Mouse (Mus musculus) heart, adult 10 weeks (tissue): Measurements from ENCODE around the gene Cd48. TPM values are rescaled to one million over a fixed set of nuclear protein-coding genes. Genes with fewer than 3 reads are reported as not detected.

Experiments
- polyA plus RNA-seq: library from polyadenylated mRNA; stranded (reverse); fragments of 350-450 nt; fragmentation: Illumina TruSeq; extraction: RNeasy Lipid Tissue Mini Kit (QIAGEN cat#74804); gene quantifications from one replicate; pipeline ENCODE4 v1.2.3, GENCODE M21; 2014; ENCODE audit warnings: low read depth, low replicate concordance

Cd48 gene
- polyA plus RNA-seq: 3.3 TPM

DNA sequence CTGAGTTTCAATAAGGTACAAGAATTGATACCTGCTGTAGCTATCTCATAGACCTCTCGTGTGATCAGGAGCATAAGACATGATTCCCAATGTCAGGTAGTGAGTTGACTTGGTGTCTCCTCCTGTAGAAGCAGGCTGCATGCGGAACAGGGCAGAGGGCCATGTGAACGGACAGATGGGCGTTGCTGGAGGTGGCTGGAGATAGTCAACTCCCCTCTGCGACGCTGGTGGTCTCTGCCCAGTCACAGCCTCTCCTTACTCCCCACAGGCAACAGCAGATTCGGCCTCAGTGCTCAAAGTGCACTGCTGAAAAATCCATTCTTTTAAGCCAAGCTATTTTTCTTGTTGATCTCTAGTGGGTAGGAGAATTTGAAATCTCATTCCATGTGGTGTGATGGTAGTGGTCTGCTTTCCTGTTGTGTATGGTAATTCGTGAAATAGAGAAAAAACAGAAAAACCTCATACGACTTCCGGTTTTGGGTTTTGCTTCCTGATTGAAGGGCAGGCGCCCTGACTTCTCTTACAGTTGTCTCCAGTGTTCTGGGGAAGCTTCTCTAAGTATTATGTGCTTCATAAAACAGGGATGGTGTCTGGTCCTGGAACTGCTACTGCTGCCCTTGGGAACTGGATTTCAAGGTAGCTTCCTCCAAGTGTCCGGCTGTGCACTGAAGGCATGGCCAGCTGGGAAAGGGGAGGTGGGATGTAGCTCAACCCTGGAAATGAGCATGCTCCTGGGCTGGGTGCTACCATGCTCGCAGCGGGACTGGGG is at the start of gene Cd48:
Gene Cd48, plus strand, starts transcription at position 479 of the 769 bp plus-strand sequence.

DNA sequence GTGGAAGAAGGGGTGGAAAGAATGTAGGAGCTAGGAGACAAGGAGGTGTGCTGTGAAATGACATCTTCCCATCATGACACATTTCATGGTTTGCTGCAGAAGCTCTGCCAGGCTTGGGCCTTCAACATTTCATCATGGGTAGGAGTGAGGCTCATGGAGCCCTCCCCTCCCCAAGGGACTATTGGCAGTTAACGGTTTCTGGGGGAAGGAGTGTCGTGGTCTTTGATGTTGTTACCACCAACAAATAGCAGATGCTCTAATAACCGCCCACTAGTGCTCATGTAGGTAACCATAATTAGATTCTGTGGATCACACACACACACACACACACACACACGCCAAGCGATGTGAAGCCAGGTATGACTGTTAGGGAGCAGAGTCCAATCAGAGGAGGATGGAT is 29.1 kb upstream of the Cd48 start, which contains the start of gene Slamf7:
Gene Slamf7, minus strand, starts transcription at position 302 of the 400 bp plus-strand sequence.

Other genes with a start within 250 kb of the Cd48 start
- 41.0 TPM for gene F11r, start 244.5 kb upstream of the Cd48 start, polyA plus RNA-seq
- 3.7 TPM for gene Alyref2, start 178.5 kb upstream of the Cd48 start, polyA plus RNA-seq
- gene Itln1, start 146.7 kb upstream of the Cd48 start, polyA plus RNA-seq: not detected
- 0.45 TPM for gene Cd244a, start 122.8 kb upstream of the Cd48 start, polyA plus RNA-seq
- 0.29 TPM for gene Ly9, start 74.6 kb upstream of the Cd48 start, polyA plus RNA-seq
- 0.42 TPM for gene Slamf7, start 29.0 kb upstream of the Cd48 start, polyA plus RNA-seq
- gene Slamf1, start 85.1 kb downstream of the Cd48 start, polyA plus RNA-seq: 0.31 TPM
- gene Cd84, start 157.7 kb downstream of the Cd48 start, polyA plus RNA-seq: 1.4 TPM
- gene Gm10521, start 213.7 kb downstream of the Cd48 start, polyA plus RNA-seq: not detected
- gene Slamf6, start 235.5 kb downstream of the Cd48 start, polyA plus RNA-seq: not detected